Mouse (Mus musculus): ENCODE results near the gene Dscam.

Gene Dscam

DNA sequence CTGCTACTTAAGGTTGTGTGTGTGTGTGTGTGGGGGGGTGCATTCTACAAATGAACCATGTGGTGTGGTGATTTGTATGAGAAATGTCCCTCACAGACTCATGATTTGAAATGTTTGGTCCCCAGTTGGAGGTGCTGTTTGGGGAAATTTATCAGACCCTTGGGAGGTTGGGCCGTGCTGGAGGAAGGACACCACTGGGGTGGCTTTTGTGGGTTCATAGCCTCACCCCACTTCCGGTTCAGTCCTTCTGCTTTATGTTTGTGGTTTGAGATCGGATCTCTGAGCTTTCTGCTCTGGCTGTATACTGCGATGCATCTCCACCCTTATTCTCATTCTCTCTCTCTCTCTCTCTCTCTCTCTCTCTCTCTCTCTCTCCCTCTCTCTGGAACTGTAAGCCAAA is 516.5 kb downstream of the Dscam start:
- no peak for DNase-seq (ENCODE audit: low spot score)

DNA sequence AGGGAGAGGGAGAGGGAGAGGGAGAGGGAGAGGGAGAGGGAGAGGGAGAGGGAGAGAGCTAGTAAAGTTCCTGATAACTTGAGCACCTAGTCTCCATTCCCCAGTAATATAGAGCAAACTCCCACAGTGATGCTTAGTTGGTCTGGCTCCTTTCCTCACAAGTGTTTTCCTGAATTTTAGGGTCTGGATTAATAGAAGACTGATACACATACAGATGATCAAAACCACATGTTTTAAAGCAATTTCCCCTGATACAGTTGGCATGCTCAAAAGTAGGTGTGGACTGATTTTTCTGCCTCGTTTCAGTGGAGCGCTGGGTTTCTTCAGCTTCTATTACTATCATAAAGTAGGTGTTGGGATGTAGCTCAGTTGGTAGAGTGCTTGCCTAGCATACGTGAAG is 519.1 kb downstream of the Dscam start:
- no peak for DNase-seq (ENCODE audit: low spot score)

DNA sequence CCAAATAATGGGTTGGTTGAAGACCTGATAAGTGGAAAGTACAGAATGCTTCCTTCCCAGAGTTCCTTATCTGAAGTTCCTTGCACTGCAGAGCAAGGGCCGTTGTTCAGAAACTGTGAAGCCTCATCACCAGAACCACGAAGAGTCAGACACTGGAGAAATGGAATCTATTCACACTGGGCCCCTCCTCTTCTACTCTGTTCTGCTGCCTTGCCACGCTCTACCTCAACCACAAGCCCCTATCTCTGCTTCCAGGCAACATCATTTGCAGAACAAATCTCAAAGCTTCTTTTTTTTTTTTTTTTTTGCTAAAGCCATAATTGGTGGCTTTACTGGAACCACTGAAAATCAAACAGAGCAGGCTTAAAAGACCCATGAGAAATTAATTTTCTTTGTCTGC is 530.5 kb downstream of the Dscam start:
- no peak for DNase-seq (ENCODE audit: low spot score)

DNA sequence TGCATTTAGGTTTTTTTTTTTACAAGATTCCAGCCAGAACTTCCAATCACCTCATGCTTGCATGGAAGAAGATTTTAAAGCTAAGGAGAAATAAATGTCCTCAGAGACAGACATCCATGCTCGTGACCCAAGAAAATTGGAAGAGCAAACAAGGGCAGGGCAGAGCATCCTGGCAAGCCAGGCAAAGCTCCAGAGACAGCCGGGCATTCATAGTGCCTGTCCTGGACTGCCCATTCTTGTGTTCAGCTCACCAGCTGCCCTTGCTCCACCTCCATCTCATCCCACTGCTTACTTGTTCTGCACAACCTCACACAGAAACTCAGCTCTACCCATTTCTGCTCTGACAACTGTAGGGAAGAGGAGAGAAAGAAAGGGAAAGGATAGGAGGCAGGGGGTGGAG is 534.6 kb downstream of the Dscam start:
- DNase-seq (ENCODE audit: low spot score), result no peak

DNA sequence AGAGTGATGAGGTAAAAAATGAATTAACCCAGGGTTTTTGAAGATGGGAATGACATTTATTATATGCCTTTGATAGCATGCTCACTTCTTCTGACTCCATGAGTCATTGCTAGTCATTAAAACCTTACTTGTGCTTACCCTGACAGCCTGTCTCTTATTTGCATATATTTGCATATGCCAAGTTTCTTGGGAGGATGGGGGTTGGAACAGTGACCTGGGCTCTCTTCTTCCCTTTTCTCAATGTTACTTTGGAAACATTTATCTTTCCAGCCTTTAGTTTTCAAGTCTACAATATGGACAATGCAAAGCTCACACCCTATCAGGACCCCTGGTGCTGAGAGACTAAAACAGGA is 535.8 kb downstream of the Dscam start:
- DNase-seq (ENCODE audit: low spot score), result no peak

DNA sequence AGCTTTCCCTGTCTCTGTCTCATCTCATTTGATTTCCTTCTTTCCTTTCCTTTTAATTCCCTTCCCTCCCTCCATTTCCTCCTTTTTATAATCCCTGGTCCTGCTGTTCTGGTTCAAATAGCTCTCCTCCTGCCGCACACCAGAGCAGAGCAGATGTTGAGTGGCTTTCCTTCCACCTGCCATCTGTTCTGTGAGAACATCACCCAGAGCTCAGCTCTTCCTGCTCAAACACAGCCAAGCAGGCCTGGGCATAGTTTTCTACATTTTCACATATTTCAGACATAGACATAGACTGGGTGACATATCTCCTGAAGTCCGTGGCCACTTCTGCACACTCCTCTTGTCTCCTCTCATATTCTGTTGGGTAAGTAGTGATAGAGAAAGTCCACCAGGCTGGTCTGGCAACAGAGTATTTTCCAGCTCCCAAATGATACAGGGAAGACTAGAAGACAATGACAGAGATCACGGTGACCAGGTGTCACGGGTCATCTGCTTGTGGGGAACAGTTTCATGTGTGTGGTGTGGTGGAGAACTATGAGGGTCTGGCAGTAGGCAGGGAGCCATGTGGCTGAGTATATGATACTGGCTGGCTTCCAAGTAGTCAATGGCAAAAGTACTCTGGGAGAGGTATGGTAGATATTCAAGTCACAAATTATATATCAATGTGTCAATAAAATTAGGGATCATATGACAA is 536.3 kb downstream of the Dscam start:
- DNase-seq (ENCODE audit: low spot score), result no peak

DNA sequence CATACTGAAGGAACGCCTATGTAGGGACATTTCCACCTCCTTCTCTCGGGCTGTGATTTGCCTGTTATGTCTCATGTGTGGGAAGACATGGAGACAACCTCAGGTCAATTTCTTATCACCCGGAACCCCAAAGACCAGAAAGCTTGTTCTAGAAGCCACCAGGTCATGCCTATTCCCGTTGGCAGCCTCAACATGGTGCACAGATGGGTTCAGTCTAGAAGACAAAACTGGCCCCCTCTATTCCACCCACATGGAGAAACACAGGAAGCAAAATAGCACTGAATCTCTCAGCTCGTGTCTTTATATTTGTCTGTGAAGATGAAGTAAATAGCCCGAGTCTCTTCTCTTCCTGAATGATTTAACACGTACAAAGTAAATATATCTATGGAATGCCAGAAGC is 540.3 kb downstream of the Dscam start:
- DNase-seq (ENCODE audit: low spot score), result no peak

DNA sequence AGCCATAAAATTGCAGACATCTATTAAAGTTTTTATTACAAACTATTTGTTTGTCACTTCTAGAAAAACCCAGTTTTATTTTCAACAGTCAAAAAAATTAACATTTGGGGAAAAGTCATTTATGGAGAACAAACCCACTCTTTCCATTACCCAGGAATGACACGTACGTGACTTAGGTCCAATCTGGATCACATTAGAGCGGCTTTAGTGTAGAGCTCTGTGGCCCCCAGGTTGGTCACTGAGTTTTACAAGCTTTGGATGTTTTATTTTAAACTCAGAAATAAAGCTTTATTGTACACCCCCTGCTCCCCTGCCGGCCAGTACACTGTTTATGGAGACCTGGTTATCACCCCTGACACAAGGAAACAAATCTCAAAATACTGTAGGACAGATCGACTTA is 540.9 kb downstream of the Dscam start:
- no peak for DNase-seq (ENCODE audit: low spot score)

DNA sequence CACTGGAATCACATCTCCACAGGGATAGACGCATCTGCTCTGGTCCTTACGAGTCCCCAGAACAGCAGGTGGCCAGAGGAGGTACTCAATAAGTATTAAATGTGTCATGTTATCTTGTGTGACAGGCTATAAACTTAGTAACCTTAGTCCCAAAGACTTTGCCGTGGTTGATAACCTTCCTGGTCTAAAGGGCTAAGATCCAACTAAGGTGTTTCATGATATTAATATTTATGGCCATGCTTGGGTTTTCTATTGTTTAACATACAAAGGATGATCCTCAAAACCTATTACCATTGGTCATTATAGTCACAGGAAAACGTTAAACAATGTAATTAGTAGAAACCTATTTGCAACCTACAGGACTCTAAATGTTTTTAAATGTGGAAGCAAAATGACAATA is 545.1 kb downstream of the Dscam start:
- DNase-seq (ENCODE audit: low spot score), result no peak

DNA sequence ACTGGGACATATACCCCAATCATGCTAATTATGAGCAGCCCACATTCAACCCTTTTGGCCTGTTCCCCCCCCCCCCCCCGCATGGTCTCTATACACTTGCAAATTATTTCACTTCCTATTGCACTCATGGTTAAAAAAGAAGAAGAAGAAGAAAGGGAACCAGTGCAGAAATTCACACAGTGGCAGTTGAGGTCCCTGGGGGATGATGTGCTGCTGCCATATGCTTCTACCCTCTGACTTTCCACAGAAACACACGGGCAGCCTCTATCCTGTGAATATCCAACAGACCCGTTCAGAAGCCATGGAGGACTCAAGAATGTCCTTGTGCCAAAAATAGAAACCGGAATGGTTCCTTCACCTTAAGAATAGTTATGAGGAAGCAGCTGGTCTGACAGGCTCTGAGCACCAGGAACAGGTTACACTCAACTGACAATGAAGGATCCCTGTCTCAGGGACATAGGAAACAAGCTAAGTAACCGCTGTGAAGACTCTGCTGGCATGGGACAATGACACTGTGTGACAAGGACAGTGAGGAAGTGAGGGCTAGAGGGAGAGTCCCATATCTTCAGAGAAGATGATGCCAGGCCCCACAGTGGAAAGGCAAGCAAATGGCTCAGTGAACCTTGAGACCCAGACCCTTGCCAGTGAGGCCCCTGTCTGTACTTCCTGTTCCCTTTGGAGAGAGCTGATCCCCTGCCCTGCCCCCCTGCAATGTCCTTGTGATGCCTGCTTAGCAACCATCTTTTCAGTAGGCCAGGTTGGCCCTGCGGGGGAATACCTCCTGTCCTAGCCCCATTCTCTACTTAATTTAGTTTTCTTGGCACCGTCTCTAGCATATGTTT is 545.8 kb downstream of the Dscam start:
- peak; percentile 32 for DNase-seq (ENCODE audit: low spot score)

DNA sequence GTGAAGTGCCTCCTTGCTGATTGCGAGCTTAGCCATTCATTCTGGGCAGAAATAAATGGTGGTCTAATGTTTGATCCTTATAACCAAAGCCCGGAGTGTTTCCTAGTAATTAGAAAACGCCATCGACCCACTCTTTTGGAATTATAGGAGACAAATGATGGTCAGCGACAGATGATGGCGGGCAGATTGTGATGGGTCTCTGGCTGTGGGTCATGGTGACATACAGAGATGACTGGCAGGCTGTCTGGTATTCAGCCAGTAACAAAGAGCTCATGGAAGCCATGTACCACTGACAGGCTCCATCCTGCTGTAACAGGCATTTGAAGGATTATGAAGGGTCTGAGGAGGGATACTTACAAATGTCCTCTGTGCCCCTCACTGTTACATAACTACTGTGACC is 549.7 kb downstream of the Dscam start:
- DNase-seq (ENCODE audit: low spot score), result no peak

DNA sequence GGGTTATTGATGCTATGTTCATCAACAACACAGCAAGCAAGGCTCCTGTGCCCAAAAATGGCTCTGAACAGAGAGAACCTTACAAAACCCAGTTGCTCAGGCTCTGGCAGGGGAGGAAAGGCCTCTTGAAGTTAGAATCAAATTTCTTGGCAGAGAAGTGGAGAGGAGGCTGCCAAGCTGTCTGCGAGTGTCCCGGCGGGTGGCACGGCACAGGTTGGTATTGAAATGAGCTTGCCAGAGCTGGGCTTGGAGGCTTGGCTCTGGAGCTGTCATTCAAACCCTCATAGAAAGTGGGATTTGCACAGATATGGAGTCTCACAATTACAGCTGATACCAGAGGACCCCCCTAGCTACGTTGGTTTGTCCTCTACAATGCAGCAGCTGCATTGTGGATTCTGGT is 550.1 kb downstream of the Dscam start:
- no peak for DNase-seq (ENCODE audit: low spot score)

DNA sequence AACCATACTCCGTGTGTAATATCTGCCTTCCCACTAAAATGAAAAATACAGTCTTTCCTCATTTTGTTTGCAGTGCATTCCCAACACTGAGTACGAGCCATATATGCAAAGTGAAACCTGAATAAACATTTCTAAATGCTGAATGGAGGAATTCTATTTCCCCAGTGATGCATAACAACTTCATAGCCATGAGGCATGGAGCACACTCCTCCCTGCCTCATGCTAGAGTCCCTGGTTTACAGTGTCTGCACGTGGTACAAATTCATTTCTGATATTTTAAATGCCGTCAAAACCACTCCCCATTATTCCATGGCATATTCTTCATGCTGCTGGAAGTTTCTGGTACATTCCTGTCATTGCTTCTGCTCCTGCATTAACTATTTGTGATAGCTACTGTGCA is 552.8 kb downstream of the Dscam start:
- DNase-seq (ENCODE audit: low spot score), result no peak

DNA sequence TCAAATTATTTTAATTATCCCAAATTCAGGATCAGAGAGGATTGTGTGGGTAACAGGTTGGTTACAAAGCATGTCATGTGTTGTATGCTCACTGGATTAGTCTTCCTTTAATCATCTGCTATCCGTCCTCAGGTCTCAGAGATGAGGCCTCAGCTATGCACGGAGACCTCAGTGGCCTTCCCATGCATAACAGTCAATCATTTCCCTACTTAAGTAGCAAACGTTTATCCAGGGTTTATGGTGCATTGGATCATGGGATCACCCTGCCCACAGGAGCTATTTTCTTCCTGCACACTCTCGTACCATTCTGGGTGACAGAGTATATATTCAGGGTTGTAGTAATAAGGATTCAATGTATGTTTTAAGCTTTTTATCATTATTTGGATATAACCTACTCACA is 557.3 kb downstream of the Dscam start:
- DNase-seq (ENCODE audit: low spot score), result no peak

DNA sequence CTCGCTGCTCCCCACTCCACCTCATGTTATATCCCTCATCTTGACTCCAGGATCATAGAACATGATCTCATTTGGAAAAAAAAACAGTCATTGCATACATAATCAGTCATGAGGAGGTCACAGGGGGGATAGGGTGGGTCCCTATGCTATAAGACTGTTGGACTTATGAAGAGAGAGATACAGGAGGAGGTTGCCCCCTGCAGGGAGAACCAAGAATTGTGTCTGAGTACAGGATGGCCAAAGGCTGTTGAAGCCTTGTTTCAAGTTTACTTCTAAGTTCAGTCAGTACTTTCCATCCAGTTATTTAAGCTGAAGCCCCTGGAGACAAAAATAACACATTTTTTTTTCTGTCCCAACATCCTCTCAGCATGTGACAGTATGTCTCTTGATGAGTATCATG is 559.7 kb downstream of the Dscam start:
- peak; percentile 15 for DNase-seq (ENCODE audit: low spot score)

DNA sequence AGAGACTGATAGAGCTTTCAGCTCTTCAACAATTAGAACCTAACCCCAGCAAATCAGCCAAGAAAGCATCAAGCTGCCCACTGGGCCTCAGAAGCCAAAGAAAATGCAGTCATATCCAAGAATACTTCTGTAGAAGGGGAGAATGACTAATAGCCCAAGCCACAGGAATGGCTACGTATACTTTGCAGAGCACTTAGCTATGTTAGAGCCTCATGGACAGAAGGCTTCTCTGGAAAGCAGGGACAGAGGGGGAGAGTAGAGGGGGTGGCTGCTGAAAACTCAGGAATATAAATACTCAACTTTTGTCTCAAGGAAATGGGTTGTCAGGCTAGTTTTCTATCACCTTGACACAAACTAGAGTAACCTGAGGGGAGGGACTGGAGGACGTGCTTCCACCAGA is 568.3 kb downstream of the Dscam start:
- no peak for DNase-seq (ENCODE audit: low spot score)

DNA sequence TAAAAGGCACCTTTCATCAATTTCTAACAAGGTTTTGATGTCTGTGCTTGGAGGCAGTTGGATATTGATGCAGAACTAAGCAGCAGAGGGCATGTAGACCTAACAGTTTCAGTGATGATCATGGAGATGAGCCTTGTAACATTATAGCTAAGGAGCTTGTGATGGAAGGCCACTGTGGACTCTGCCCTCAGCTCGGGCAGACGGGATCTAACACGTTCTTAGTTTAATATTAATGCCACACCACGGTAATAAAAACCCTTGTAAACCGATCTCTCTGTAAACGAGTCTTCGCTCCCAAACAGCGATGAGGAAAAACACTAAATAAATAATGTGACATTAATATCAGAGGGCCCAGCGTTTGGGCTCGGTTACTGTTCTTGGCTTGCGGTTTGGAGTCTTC is 569.8 kb downstream of the Dscam start:
- no peak for DNase-seq (ENCODE audit: low spot score)

DNA sequence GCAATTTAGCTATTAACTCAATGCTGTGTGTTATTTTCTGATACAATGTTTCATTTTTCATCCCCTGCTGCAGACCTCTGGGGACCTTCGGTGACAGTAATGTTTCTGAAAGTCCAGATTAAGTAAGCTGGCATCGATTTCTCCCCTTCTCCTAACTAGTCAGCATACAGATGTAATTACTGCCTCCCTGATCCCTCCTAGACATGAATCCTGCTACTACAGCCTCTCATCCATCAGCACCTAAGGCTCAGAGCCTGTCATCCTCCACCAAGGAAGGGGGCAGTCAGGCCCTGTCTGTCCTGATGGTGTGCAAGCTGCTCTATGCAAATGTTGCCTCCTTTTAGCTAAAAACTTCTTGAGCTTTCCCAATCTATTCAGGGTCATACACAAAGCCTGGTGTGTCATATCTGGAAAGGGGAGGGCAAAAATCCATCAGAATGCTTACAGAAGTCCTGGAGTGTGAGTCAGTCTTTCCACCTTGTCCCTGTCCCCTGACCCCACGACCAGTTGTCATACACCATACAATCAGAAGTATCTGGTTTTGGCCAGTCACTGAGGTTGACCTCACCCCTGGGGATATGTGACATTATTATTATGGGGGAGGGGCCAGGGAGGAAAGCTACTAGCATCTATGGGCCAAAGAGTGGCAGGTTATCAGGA is 571.0 kb downstream of the Dscam start:
- DNase-seq (ENCODE audit: low spot score), result no peak

DNA sequence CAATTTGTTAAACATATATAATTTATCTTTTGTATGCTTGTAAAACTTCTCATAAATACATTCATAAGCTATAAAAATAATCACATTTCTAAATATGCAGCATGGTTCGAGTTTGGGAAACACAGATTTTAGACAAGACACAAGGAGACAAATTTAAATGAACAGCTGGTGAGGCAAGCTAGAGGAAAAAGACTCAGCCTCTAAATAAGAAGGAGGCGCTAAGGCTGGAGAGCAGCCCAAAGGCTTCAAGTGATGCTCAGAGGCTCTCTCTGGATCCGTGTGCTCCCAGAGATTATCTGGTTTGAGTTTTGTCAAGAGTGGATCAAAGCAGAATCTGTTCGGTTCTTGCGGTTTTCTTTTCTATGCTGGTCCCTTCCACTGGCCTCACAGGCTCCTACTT is 594.7 kb downstream of the Dscam start:
- no peak for DNase-seq (ENCODE audit: low spot score)

DNA sequence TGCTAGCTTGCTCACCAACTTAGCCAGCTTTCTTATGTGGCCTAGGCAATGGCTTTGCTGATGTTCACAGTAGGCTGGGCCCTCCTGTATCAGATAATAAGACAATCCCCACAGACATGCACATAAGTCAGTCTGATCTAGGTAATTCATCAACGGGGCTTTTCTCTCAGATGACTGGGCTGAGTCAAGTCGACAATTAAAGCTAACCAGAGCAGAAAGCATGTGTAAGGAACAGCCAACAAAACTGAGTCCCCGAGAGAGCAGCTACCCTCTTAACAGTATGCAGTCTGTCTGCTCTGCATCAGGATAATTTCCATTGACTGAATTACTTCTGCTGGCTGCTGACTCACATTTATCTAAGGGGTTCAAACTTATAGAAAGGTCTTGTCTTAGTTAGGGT is 603.1 kb downstream of the Dscam start:
- no peak for DNase-seq (ENCODE audit: low spot score)

DNA sequence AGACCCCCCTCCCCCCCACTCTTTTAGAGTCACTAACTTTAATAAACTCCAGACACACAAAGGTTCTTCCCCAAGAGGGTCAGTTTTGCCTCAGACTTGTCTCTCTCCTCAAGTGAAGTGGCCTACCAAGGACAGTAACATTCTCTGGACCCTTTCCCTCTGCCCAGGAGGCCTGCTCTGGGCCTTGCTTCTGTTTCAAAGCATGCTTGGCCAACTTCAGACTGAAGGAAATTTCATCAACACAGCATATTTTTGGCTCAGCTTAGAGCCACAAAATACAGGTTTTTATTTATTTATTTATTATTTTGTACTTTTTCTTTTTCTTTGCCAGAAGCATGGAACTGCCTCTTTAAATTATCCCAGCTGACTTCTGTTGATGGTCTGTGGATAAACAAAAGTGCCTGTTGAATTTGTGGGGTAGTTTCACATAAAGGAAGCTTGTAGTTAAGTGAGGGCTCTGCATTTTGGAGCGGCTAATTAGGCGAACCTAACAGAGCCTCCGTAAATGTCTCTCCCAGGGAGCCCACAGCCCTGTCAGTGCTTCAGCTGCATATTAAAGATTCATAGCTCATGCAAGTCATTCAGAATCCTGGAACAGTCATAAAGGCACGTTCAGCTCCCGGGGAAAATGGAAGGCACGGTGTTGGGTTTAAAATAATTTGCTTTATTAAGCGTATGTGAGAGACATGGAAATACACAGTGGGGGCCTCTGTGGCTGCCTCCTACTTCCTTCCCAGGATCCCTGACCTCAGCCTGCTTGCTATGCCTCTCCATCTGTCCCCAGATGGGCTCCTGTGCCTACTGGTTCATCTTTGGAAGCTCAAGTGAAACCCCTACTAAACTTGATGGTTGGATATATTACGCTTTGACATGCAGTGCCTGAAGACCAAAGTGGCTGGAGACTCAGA is 606.9 kb downstream of the Dscam start:
- DNase-seq (ENCODE audit: low spot score), result no peak

DNA sequence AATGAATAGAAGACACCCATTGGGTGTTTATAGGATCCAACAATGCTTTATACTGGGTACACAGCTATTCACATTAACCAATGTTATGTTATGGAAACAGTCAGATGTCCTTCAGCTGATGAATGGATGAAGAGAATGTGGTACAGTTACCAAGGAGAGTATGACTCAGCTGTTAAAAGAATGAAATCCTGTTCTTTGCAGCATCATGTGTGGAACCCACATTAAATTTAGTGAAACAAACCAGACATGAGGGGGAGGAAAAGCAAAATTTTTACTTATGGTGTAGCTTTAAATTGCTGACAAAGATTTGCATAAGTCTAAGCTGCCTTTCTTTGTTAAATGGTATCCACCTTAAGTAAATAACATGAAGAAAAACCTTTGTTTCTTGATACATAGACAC is 610.8 kb downstream of the Dscam start:
- DNase-seq (ENCODE audit: low spot score), result no peak
